ENCODE assay signal across 31 mouse cellular contexts in genomic region chr19:53375816-53376215, GRCm38 (mm10). TPM values are rescaled to one million over a fixed set of nuclear protein-coding genes. Genes with fewer than 3 reads are reported as not detected.
DNase-seq lines count a peak whose midpoint lies in the region; ATAC-seq lines count a peak whose summit lies in the region.
"Had no signal": no experiment of that assay in that cellular context is flagged by ENCODE, and none has a peak within 500 bp of the region (broad histone marks: within the 10 kb centered on the region; RNA-seq: fewer than 3 reads in every experiment).

No protein-coding gene starts in this region.

- no peak overlapping the region for H3K4me2 ChIP-seq in kidney, embryonic 16.5 days (replicated peaks; ENCODE audit: low read depth, low read length)
- H3K4me2 ChIP-seq: embryonic facial prominence, embryonic 13.5 days; embryonic facial prominence, embryonic 15.5 days; forebrain, embryonic 12.5 days had no signal

- H3K36me3 ChIP-seq in kidney, embryonic 16.5 days (ENCODE audit: insufficient read depth, low read length), result peaks cover 27% of the 10 kb centered on the region

- peak overlapping the region; percentile 83 for H3K27ac ChIP-seq in kidney, embryonic 16.5 days (ENCODE audit: low read length)
- H3K27ac ChIP-seq: embryonic facial prominence, embryonic 13.5 days; embryonic facial prominence, embryonic 15.5 days; forebrain, embryonic 10.5 days; forebrain, embryonic 12.5 days had no signal

- H3K9me3 ChIP-seq in kidney, embryonic 16.5 days (ENCODE audit: low read length), result no peaks in the 10 kb centered on the region
- H3K9me3 ChIP-seq: embryonic facial prominence, embryonic 13.5 days; embryonic facial prominence, embryonic 15.5 days; forebrain, embryonic 10.5 days; forebrain, embryonic 12.5 days; G1E had no signal

- peak; percentile 80; the same call in 1 of the 2 replicates for ATAC-seq in kidney, embryonic 16.5 days (ENCODE audit: low FRiP score, low TSS enrichment)
- ATAC-seq: CD4-positive, CD25-positive, alpha-beta regulatory T cell, adult 4 months; forebrain, embryonic 14.5 days had no signal

- WGBS in kidney, embryonic 16.5 days, result 77% methylated on average over 9 of the region's 9 CpGs

- DNase-seq in heart, adult 11 months, result peak; percentile 16
- no peak for DNase-seq in heart, adult 18-20 months
- DNase-seq in kidney, adult 9 months, result peak; percentile 84
- no peak for DNase-seq in kidney, adult 11 months
- DNase-seq in kidney, postnatal 25 days, result no peak
- peak; percentile 57 for DNase-seq in kidney, postnatal 14 days
- DNase-seq in kidney, postnatal 4 days, result no peak
- DNase-seq: adrenal gland, adult 2 months; adrenal gland, postnatal 10 days; adrenal gland, postnatal 25 days; B cell, adult 2 months; cerebellum, adult 18-20 months; cerebellum, adult 8-10 months; cerebellum, adult 9-11 months; cerebellum, postnatal 14 days; cerebellum, postnatal 36 days; embryo, embryonic 11 days had no signal

- H3K9ac ChIP-seq in kidney, embryonic 16.5 days (replicated peaks; ENCODE audit: low read length), result no peak overlapping the region
- H3K9ac ChIP-seq: embryonic facial prominence, embryonic 13.5 days; embryonic facial prominence, embryonic 15.5 days; forebrain, embryonic 12.5 days had no signal

- H3K4me1 ChIP-seq in kidney, embryonic 16.5 days (ENCODE audit: insufficient read depth, low read length), result peaks cover 3% of the 10 kb centered on the region; the same call in 1 of the 2 replicates
- H3K4me1 ChIP-seq: embryonic facial prominence, embryonic 13.5 days; embryonic facial prominence, embryonic 15.5 days; forebrain, embryonic 10.5 days; forebrain, embryonic 12.5 days had no signal

- no peak overlapping the region for H3K4me3 ChIP-seq in kidney, embryonic 16.5 days (ENCODE audit: low read length)
- H3K4me3 ChIP-seq: embryonic facial prominence, embryonic 13.5 days; embryonic facial prominence, embryonic 15.5 days; erythroblast, embryonic 14.5 days; forebrain, embryonic 10.5 days; forebrain, embryonic 12.5 days had no signal

- H3K27me3 ChIP-seq in kidney, embryonic 16.5 days (ENCODE audit: insufficient read depth, low read length), result no peaks in the 10 kb centered on the region
- H3K27me3 ChIP-seq: CH12.LX; embryonic facial prominence, embryonic 13.5 days; embryonic facial prominence, embryonic 15.5 days; forebrain, embryonic 12.5 days had no signal

RNA-seq across cellular contexts. Expression of gene Gm10197, which starts 4.2 kb away (rescaled TPM):
- not detected for total RNA-seq in heart, adult 18-20 months (2021)
- polyA plus RNA-seq in kidney, embryonic 16.5 days (2015; fragmentation: Nextera tagmentation; extraction: Ambion mirVana), result not detected in 2 replicates
- total RNA-seq: adrenal gland, adult 2 months; adrenal gland, postnatal 10 days; adrenal gland, postnatal 25 days; adrenal gland, postnatal 4 days; common myeloid progenitor, adult 5-6 weeks had no signal
- polyA plus RNA-seq: adrenal gland, adult 2 months; brain, embryonic 14.5 days; CD4-positive, CD25-positive, alpha-beta regulatory T cell, adult 4 months; embryonic facial prominence, embryonic 11.5 days; embryonic facial prominence, embryonic 13.5 days; embryonic facial prominence, embryonic 15.5 days; erythroblast, embryonic 14.5 days; forebrain, embryonic 10.5 days; G1E had no signal

RNA-seq across cellular contexts. Expression of gene Smndc1, which starts 14.6 kb away (rescaled TPM):
- total RNA-seq in heart, adult 18-20 months (2021), result 10 to 100 TPM; 33.5 to 34.6 TPM
- polyA plus RNA-seq in kidney, embryonic 16.5 days (2015; fragmentation: Nextera tagmentation; extraction: Ambion mirVana), result 39.1 and 40.1 TPM in 2 replicates

Comparison
In these comparisons a context has a peak if more than half of its experiments do, and no peak if none do; other contexts are left out.
1. DNase-seq: peak in heart, adult 11 months (single experiment), kidney, adult 9 months (single experiment) and kidney, postnatal 14 days (single experiment); none in heart, adult 18-20 months (0 of 2), kidney, adult 11 months (single experiment), kidney, postnatal 25 days (0 of 2) and kidney, postnatal 4 days (0 of 2).